9 mouse cellular contexts compared by ENCODE assay signal in the genomic region with DNA sequence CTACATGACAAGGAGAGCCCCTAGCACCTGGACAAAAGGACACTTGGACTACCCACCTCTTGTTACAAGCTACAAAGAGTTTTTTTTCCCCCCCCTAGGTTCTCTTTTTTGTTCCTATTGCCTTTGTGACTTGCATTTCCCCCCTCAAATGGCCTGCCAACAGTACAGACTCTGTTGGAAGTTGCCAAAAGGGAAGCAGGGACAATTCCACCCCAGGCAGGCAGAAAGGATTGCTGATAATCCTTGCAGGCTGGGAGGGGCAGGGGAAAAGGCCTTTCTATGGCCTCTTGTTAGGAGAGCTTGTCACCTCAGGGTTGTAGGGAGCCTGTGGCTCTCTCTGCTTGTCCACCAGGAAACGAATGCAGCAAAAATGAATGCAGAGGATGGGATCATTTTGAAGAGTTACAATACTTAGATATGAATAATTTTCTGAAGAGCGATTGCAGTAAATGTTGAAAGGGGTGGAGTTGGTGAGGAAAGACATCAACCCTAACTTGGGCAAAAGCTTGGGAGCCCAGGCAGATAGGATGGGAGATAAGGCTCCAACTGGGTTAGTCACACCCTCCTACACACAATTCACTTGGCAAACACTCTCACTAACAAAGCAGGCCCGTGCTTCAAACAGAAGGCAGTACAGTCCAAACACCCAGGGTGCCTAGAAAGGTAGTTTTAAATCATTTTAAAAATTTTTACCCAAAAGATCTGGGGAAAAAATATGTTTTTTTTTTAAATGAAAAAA. TPM values are rescaled to one million over a fixed set of nuclear protein-coding genes. Genes with fewer than 3 reads are reported as not detected.
DNase-seq lines count a peak whose midpoint lies in the region; ATAC-seq and TF ChIP-seq lines count a peak whose summit lies in the region.
"Had no signal": no experiment of that assay in that cellular context is flagged by ENCODE, and none has a peak within 500 bp of the region (broad histone marks: within the 10 kb centered on the region; RNA-seq: fewer than 3 reads in every experiment).

No protein-coding gene starts in this region.

- no peak for TF ChIP-seq CTCF in kidney, postnatal 0 days (IDR thresholded peaks at IDR 0.05; ENCODE audit: low read depth)
- TF ChIP-seq CTCF in cortical plate, adult 2 months (IDR thresholded peaks at IDR 0.05; ENCODE audit: extremely low read depth, insufficient read depth, low read length), result no peak

- 46% methylated on average over 3 of the region's 3 CpGs for WGBS in kidney, postnatal 0 days
- 29% methylated on average over 3 of the region's 3 CpGs for WGBS in kidney, embryonic 14.5 days
- WGBS in heart, embryonic 13.5 days, result 20% methylated on average over 3 of the region's 3 CpGs

- H3K4me1 ChIP-seq in kidney, postnatal 0 days (replicated peaks; ENCODE audit: insufficient read depth, low read length), result peaks cover 11% of the 10 kb centered on the region; the same call in 1 of the 2 replicates
- H3K4me1 ChIP-seq in kidney, embryonic 14.5 days (ENCODE audit: control insufficient read depth, insufficient read depth, low read length), result peaks cover 24% of the 10 kb centered on the region; the same call in 1 of the 2 replicates
- peaks cover 10% of the 10 kb centered on the region for H3K4me1 ChIP-seq in cortical plate, adult 2 months (ENCODE audit: control insufficient read depth, insufficient read depth, low read length)
- H3K4me1 ChIP-seq in heart, embryonic 13.5 days, result peaks cover 38% of the 10 kb centered on the region

- H3K9ac ChIP-seq in kidney, postnatal 0 days (ENCODE audit: low read depth, low read length), result no peak overlapping the region
- H3K9ac ChIP-seq in kidney, embryonic 14.5 days (ENCODE audit: low read depth, low read length), result no peak overlapping the region
- H3K9ac ChIP-seq in heart, embryonic 13.5 days, result no peak overlapping the region

- peak overlapping the region; percentile 39; the same call in 1 of the 2 replicates for H3K27ac ChIP-seq in kidney, postnatal 0 days
- H3K27ac ChIP-seq in kidney, embryonic 14.5 days (ENCODE audit: low read depth, low read length), result no peak overlapping the region; the same call in 1 of the 2 replicates
- H3K27ac ChIP-seq in cortical plate, adult 2 months (ENCODE audit: insufficient read depth, low read length), result peak overlapping the region; percentile 12
- peak overlapping the region; percentile 79 for H3K27ac ChIP-seq in heart, embryonic 13.5 days (replicated peaks)
- H3K27ac ChIP-seq: macrophage had no signal

- H3K9me3 ChIP-seq in kidney, postnatal 0 days (replicated peaks; ENCODE audit: low read length), result no peaks in the 10 kb centered on the region
- H3K9me3 ChIP-seq in kidney, embryonic 14.5 days (ENCODE audit: control insufficient read depth, low read length), result no peaks in the 10 kb centered on the region
- H3K9me3 ChIP-seq in heart, embryonic 13.5 days, result no peaks in the 10 kb centered on the region

- no peaks in the 10 kb centered on the region for H3K27me3 ChIP-seq in kidney, postnatal 0 days (ENCODE audit: insufficient read depth, low read length)
- no peaks in the 10 kb centered on the region for H3K27me3 ChIP-seq in kidney, embryonic 14.5 days (ENCODE audit: control insufficient read depth, insufficient read depth, low read length)
- no peaks in the 10 kb centered on the region for H3K27me3 ChIP-seq in heart, embryonic 13.5 days (replicated peaks)

- DNase-seq in kidney, postnatal 0 days (ENCODE audit: low spot score), result no peak
- peak; percentile 42 for DNase-seq in lung, postnatal 10 days
- DNase-seq in thymus, postnatal 36 days, result no peak
- no peak for DNase-seq in embryo, embryonic 9.5 days (ENCODE audit: extremely low spot score)

- no peak for TF ChIP-seq POLR2A in cortical plate, adult 2 months (IDR thresholded peaks at IDR 0.05; ENCODE audit: extremely low read depth, insufficient read depth, low read length)

- H3K36me3 ChIP-seq in kidney, postnatal 0 days (ENCODE audit: insufficient read depth, low read length), result no peaks in the 10 kb centered on the region
- H3K36me3 ChIP-seq in kidney, embryonic 14.5 days (ENCODE audit: control insufficient read depth, insufficient read depth, low read length), result no peaks in the 10 kb centered on the region
- no peaks in the 10 kb centered on the region for H3K36me3 ChIP-seq in heart, embryonic 13.5 days

- H3K4me3 ChIP-seq in kidney, postnatal 0 days (replicated peaks; ENCODE audit: low read depth, low read length), result no peak overlapping the region
- no peak overlapping the region for H3K4me3 ChIP-seq in kidney, embryonic 14.5 days (ENCODE audit: low read length)
- H3K4me3 ChIP-seq in cortical plate, adult 2 months (ENCODE audit: insufficient read depth, low read length), result no peak overlapping the region
- H3K4me3 ChIP-seq in heart, embryonic 13.5 days, result no peak overlapping the region

- no peak for ATAC-seq in kidney, postnatal 0 days (replicated peaks; ENCODE audit: low FRiP score, low read depth)
- ATAC-seq in kidney, embryonic 14.5 days (ENCODE audit: low FRiP score, low TSS enrichment), result no peak
- no peak for ATAC-seq in heart, embryonic 13.5 days (ENCODE audit: extremely low read depth, insufficient number of reproducible peaks, low FRiP score, low TSS enrichment)
- no peak for ATAC-seq in CD4-positive, CD25-positive, alpha-beta regulatory T cell, adult 4 months

- no peak overlapping the region for H3K4me2 ChIP-seq in kidney, postnatal 0 days (ENCODE audit: low read length)
- no peak overlapping the region for H3K4me2 ChIP-seq in kidney, embryonic 14.5 days (replicated peaks; ENCODE audit: low read depth, low read length)
- H3K4me2 ChIP-seq in heart, embryonic 13.5 days, result no peak overlapping the region

RNA-seq across cellular contexts. Expression of a gene that starts 52.8 kb away (rescaled TPM):
- polyA plus RNA-seq in kidney, postnatal 0 days (2015; fragmentation: Nextera tagmentation; extraction: Ambion mirVana), result 12.0 and 14.0 TPM in 2 replicates
- polyA plus RNA-seq in kidney, embryonic 14.5 days (2014; fragmentation: Nextera tagmentation; extraction: Ambion mirVana), result 12.1 and 24.0 TPM in 2 replicates
- polyA plus RNA-seq in cortical plate, adult 2 months (2012; rRNA removed), result 74.5 and 85.1 TPM in 2 replicates
- polyA plus RNA-seq in heart, embryonic 13.5 days (2015; fragmentation: Nextera tagmentation; extraction: Ambion mirVana), result 6.0 and 6.1 TPM in 2 replicates
- under 1 TPM in 1 of 2 experiments, not detected in 1; 0.07 TPM for polyA plus RNA-seq in CD4-positive, CD25-positive, alpha-beta regulatory T cell, adult 4 months (2017; shearing (Covaris generic))
- polyA plus RNA-seq: macrophage had no signal
